Mouse (Mus musculus) right cerebral cortex, adult 18-20 months (tissue): ENCODE data around the gene Rapgef1.
A peak's percentile ranks its signal among the peaks of the same experiment; 100 is the strongest.
"Not testable (repeated sequence)": the region's sequence is repeated elsewhere in the genome, so short reads cannot be mapped to it uniquely, and the experiment has no call there.

Source experiments
- DNase-seq: peaks from one replicate; pipeline ENCODE4 v3.0.0; 2022; ENCODE audit warnings: mixed read lengths

Gene Rapgef1

DNA sequence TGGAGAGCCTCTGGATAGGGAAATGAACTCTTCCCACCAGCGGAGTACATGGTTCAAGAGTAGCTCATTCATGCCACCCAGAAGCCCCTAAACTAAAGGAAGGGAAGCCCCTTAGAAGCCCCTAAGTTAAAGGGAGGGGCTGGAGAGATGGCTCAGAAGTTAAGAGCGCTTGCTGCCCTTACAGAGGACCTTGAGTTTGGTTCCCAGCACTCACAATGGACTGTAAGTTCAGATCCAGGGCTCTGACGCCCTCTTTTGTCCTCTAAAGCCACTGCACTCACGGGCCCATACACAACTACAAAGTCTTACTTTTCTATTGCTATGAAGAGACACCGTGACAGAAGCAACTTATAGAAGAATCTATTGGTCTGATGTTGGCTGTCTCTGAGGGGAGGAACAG is 132.9 kb downstream of the Rapgef1 start:
- DNase-seq: no peak

DNA sequence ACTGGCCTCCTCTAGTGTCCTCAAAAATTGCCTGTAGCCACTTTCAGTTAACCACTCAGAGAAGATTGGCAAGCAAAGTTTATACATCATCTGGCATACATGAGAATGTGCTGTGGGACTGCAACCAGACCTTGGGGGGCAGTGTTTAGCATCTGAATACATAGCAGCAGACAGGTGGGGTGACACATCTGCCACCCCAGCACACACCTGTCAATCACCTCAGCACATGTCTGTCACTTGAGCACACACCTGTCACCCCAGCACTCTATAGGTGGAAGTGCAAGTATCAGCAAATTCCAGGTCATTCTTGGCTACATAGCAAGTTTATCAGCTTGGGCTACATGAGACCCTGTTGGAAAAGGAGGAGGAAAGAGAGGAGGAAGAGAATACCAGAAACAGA is 136.2 kb downstream of the Rapgef1 start:
- no peak for DNase-seq

DNA sequence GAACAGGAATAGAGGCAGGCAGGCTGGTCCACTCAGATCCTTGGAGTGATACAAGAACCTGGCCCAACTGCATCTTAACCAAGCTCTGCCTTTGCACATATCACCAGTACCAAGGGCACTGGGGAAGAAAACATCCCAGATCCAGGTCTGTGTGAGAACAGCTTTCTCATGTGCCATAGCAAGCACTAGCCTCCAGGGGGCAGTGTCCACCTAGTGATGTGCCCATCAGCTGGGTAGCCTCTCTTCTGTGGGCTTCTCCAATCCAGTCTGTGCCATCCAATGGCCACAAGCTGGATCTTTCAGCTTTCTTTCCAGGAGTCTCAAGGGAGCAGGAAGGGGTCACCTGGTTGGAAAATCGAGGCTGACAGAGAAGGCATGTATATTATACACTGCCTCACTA is 145.3 kb downstream of the Rapgef1 start:
- DNase-seq: peak; percentile 37

DNA sequence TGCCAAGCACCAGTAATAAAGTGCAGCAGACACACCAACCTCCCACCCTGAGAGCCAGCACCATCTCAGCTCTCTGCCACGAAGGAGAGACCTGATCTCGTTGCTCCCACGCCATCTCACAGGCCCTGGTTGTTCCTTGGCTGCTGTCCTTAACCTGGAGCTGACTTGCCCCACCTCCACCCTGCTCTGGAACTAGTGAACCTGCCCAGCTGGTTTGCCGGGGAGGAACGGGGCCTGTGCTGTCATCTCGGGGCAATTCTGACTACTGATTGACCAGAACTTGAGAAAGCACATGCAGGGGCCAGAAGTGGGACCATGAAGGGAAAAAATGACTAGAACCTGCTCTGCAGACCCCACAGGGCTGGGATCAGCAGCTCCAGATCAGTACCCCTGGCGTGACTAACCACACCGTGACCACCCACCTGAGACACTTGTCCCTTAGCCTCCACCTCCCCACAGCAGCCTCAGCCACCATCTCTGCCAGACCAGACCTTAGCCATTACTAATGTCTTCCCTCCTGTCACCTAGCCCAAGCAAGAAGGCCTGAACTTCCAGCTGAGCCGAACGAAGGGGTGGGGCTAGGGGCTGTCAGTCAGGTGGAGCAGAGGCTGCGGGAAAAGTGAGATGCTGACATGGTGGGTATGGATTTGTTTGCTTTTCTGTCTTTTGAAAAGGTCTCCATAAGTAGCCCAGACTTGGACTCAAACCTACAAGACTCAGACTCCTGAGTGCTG is 148.6 kb downstream of the Rapgef1 start:
- DNase-seq: no peak

DNA sequence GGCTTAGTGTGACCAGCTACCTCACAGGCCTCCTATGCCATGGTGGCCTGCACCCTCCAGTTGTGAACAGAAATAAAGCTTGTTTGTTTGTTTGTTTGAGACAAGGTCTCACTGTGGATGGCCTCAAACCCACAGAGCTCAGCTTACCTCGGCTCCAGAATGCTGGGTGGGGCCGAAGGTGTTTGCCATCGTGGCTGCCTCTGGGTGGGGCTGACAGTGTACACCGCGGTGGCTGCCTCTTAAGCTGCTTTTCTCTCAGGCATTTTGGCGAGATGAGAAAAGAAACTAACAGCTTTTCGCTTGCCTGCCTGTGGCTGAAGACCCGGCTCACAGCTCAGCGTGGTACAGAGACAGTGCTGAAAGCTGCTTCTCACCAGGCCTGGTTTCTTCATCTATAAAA is 149.4 kb downstream of the Rapgef1 start:
- no peak for DNase-seq

DNA sequence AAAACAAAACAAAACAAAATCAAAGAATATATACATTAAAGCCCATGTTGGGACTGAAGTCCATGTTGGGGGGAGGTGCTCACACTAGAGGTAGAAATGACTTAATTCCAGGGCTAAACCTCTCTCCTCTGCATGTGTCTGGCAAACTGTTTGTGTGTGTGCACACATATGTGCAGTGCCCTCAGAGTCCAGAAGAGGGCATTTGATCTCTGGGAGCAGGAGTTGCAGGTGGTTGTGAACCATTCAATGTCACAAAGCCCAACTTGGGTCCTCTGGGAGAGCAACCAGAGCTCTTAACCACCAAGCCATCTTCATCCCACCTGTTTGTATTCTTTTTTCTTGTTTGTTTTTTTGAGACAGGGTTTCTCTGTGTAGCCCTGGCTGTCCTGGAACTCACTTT is 150.6 kb downstream of the Rapgef1 start:
- no peak for DNase-seq

DNA sequence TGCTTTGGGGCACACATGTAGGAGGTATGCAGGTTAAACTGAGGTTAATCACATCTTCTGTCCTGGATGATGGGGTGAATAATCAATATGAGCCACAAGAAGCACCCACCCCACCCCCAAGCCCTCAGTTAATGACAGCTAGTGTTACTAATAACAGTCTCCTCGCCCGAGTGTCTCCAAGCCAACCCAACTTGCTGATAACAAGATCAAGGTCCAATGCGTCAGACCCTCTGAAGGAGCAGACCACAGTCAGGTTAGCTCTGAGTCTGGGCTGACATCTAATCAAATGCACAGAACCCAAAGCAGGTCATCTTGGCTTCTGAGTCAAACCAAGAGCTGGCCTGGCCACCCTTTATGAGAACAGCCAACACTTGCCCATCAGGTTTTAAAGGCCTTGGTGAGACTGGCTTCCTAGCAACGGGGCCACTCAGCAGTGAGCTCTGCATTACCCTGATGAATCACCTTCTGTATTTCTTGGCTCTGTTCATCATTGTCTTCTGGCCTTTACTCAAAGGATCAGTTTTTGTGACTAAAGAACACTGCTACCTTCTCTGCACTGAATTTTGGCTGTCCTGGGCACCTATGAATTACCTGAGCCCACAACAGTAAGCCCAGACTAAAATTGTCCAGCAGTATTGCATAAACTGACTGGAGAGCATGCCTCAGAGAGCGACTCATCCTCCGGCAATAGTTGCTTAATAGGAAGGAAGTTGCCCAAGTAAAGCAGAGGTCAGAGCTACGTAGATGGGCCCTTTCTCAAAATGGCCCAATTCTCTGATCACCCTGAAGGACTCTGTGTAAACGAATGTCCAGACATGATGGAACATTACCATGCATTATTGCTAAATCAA is 152.3 kb downstream of the Rapgef1 start:
- DNase-seq: no peak

DNA sequence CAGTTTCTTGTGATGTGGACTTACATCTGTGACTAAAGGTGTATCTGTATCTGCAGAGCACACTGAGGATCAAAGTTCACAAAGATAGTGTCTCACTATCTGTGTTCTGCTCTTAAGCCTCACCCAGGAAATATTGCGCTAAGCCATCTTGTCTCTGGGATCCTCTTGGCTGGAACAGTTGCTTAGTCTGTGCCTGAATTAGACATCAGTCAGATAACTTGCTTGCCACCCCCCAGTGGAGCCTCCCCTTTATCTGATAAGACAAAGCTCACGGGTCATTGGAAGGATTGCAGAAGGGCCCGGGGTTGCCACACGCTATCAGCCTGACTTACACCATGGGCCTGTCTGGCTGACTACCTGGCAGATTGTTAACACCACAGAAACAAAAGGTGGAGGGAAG is 153.8 kb downstream of the Rapgef1 start:
- no peak for DNase-seq

DNA sequence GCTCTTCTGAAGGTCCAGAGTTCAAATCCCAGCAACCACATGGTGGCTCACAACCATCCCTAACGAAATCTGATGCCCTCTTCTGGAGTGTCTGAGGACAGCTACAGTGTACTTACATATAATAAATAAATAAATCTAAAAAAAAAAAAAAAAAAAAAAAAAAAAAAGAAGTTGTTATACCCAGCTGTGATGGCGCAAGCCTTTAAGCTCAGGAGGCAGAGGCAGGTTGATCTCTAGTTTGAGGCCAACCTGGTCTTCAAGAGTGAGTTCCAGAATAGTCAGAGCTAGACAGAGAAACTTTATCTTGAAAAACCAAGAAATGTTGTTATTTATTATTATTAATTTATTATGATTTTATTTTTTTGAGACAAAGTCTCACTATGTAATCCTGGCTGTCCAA is 161.7 kb downstream of the Rapgef1 start:
- DNase-seq: not testable (repeated sequence)

DNA sequence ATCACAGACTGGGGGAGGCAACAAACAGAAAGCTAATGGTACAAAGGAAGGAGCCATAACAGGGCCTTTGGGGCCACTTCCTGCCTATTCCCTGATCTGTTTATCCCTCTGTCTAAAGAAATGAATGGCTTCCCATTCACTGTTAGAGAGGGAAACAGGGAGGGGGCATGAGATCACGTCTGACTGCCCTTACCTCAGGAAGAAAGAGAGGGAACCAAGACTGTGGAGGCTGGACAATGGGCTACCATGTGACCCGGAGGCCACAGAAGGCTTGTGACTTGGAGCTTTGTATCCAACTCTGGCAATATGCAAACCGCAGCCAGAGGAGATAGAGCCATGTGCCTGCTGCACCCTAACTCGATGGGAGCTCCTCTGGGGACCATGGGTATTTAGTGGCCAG is 164.8 kb downstream of the Rapgef1 start:
- DNase-seq: no peak

DNA sequence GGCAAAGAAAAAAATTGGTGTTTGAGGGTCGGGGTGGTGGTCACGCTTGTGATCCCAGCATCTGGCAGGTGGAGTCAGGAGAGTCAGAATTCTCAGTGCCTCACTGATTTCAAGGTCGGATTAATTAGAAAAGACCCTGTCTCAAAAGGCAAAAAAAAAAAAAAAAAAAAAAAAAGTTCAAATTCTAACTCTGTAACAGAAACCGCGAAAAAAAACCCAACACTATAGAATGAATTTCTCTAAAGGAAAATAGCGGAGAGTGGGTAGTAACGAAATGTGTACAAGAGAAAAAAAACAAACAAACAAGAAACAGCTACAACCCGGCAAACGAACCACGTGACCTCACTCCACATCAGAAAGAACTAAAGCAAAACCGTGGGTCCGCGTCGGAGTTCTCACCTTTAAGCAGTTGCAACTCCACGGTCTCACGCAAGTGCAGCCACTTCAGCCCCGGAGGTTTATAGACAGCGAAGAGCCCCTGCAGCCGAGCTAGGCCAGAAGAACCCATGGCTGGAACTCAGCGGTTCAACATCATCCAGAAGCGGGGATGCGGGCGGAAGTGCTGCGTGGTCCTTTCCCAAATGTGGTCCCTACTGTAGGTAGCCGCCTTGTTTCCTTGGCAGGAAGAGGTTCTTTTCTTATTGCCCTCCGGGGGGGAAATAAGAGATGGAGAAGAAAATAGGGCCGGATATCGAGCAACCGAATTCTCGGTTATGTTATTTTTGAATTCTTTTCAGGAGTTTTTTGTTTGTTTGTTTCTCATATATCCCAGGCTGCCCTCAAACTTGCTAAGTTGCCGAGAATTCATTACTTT is 167.8 kb downstream of the Rapgef1 start, which contains the start of gene Coq4:
Coq4 (plus strand) TSS at position 390 of the 814 bp plus-strand sequence.
- DNase-seq: peak; percentile 95

DNA sequence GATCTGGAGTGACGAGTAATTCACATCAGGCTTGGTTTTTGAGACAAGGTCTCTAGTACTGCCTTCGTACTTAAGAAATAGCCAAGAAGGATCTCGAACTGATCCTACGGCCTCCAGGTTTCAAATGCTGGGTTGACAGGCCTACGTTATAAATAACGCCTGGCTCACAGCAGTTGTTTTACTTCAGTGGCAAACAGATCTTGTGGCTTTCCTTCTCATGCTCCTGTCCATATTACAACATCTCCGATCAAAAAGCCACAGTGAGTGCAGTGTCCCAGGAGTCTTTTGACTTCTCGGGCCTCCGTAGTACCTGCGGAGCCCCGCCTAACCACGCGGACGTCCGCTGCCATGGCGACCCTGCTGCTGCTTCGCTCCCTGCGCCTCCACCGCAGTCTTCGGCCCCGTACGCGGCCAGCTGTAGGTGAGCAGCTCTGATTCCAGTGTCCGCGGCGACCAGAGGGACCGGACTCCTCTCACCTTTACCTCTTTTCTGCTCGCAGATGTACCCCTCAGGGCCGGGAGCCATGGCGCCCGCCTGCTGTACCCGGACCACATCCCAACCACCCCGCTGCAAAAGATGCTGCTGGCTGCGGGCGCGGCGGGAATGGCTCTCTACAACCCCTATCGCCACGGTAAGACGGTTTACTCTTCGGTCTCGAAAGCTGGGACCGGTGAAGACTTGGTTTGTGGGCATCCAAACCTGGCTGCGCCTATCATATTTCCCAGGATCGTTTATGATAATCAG is 168.6 kb downstream of the Rapgef1 start, which contains the start of gene Trub2:
Trub2 (minus strand) TSS at position 566 of the 745 bp plus-strand sequence.
- DNase-seq: peak; percentile 93
